Mouse (Mus musculus) 3134 (cell line): ENCODE data around the gene Kcnf1.
A peak's percentile ranks its signal among the peaks of the same experiment; 100 is the strongest.
"Not testable (repeated sequence)": the region's sequence is repeated elsewhere in the genome, so short reads cannot be mapped to it uniquely, and the experiment has no call there.

Experiments used
- DNase-seq: peaks from one replicate; pipeline ENCODE4 v3.0.0-alpha.2; 2011; ENCODE audit warnings: low spot score; ENCODE audit not compliant: insufficient read length; ENCODE audit errors: extremely low read depth

Kcnf1 gene

GRCm38 (mm10) chr12:17163996-17164395 lies 12.7 kb downstream of the Kcnf1 start:
- no peak for DNase-seq

- no peak for DNase-seq
Measured at GRCm38 (mm10) chr12:17159549-17159948, 17.1 kb downstream of the Kcnf1 start.

GRCm38 (mm10) chr12:17157558-17157957 lies 19.1 kb downstream of the Kcnf1 start:
- DNase-seq, result no peak

GRCm38 (mm10) chr12:17155781-17156180 lies 20.9 kb downstream of the Kcnf1 start:
- DNase-seq, result no peak

- DNase-seq, result no peak
Measured at GRCm38 (mm10) chr12:17152840-17153239, 23.8 kb downstream of the Kcnf1 start.

GRCm38 (mm10) chr12:17148920-17149319 lies 27.8 kb downstream of the Kcnf1 start:
- DNase-seq, result no peak

- no peak for DNase-seq
Measured at GRCm38 (mm10) chr12:17141791-17142190, 34.9 kb downstream of the Kcnf1 start.

GRCm38 (mm10) chr12:17140436-17140835 lies 36.3 kb downstream of the Kcnf1 start:
- no peak for DNase-seq

GRCm38 (mm10) chr12:17134546-17135096 lies 42.1 kb downstream of the Kcnf1 start:
- peak; percentile 32 for DNase-seq

GRCm38 (mm10) chr12:17132243-17132642 lies 44.4 kb downstream of the Kcnf1 start:
- DNase-seq, result no peak

GRCm38 (mm10) chr12:17131563-17131962 lies 45.1 kb downstream of the Kcnf1 start:
- DNase-seq, result no peak

- DNase-seq, result not testable (repeated sequence)
Measured at GRCm38 (mm10) chr12:17122881-17123280, 53.8 kb downstream of the Kcnf1 start.
